Mouse (Mus musculus) intestine, embryonic 15.5 days (tissue): ENCODE data around the gene S100b. TPM values are rescaled to one million over a fixed set of nuclear protein-coding genes. Genes with fewer than 3 reads are reported as not detected.
A peak's percentile ranks its signal among the peaks of the same experiment; 100 is the strongest.

ENCODE experiments used
- ATAC-seq: fragments of 200-750 bp; cut with Nextera tagmentation; 2 replicates; pipeline ENCODE4 v1.8.0; 2017; ENCODE audit warnings: moderate TSS enrichment, moderate library complexity
- H3K27ac ChIP-seq: fragments of 300-500 bp; sonication (generic); 2 replicates; pipeline ENCODE4 v1.5.1; 2015; ENCODE audit warnings: mild to moderate bottlenecking, inconsistent platforms
- H3K27me3 ChIP-seq: fragments of 300-500 bp; sonication (generic); replicated peaks from 2 replicates; pipeline ENCODE4 v1.6.1; 2015; ENCODE audit warnings: inconsistent platforms
- H3K36me3 ChIP-seq: fragments of 300-500 bp; sonication (generic); 2 replicates; pipeline ENCODE4 v1.6.1; 2015; ENCODE audit warnings: inconsistent platforms
- H3K4me1 ChIP-seq: fragments of 300-500 bp; sonication (generic); replicated peaks from 2 replicates; pipeline ENCODE4 v1.6.1; 2015; ENCODE audit warnings: inconsistent platforms
- H3K4me2 ChIP-seq: fragments of 300-500 bp; sonication (generic); replicated peaks from 2 replicates; pipeline ENCODE4 v1.6.1; 2015; ENCODE audit warnings: mild to moderate bottlenecking, inconsistent platforms
- H3K4me3 ChIP-seq: fragments of 300-500 bp; sonication (generic); replicated peaks from 2 replicates; pipeline ENCODE4 v1.5.1; 2015; ENCODE audit warnings: inconsistent platforms
- H3K9ac ChIP-seq: fragments of 300-500 bp; sonication (generic); 2 replicates; pipeline ENCODE4 v1.6.1; 2015; ENCODE audit warnings: inconsistent platforms
- H3K9me3 ChIP-seq: fragments of 300-500 bp; sonication (generic); 2 replicates; pipeline ENCODE4 v1.6.1; 2016; ENCODE audit warnings: inconsistent platforms
- WGBS: fragments of 180-500 bp; shearing (Covaris S2); methylation state at CpG from one replicate; pipeline ENCODE4 v1.1.7; 2015; 5-methylcytosine and 5-hydroxymethylcytosine counted together
- polyA plus RNA-seq: library from polyadenylated mRNA; unstranded; fragments of >200 nt; fragmentation: Nextera tagmentation; extraction: Ambion mirVana; gene quantifications from 2 replicates; pipeline ENCODE4 v1.2.1, GENCODE M21; 2015

Gene S100b
- polyA plus RNA-seq, 1 experiment from 2014 or later: 2.2 TPM

GRCm38 (mm10) chr10:76262431-76262830 is 8.8 kb downstream of the S100b start:
- H3K27me3 ChIP-seq: no peaks in the 10 kb centered on the region
- H3K4me1 ChIP-seq: no peaks in the 10 kb centered on the region
- no peak overlapping the region for H3K4me2 ChIP-seq
- H3K9me3 ChIP-seq: no peaks in the 10 kb centered on the region
- no peak overlapping the region for H3K9ac ChIP-seq
- WGBS: 71% methylated on average over 4 of the region's 4 CpGs
- ATAC-seq: no peak
- H3K27ac ChIP-seq: no peak overlapping the region
- H3K36me3 ChIP-seq: no peaks in the 10 kb centered on the region; the same call in none of the 2 replicates
- H3K4me3 ChIP-seq: no peak overlapping the region

- no peak overlapping the region for H3K4me2 ChIP-seq
- 35% methylated on average over 8 of the region's 8 CpGs for WGBS
- H3K27ac ChIP-seq: no peak overlapping the region
- H3K9me3 ChIP-seq: no peaks in the 10 kb centered on the region
- H3K4me1 ChIP-seq: no peaks in the 10 kb centered on the region
- peak; percentile 41; the same call in 1 of the 2 replicates for ATAC-seq
- no peak overlapping the region for H3K4me3 ChIP-seq
- peaks cover 13% of the 10 kb centered on the region; the same call in 1 of the 2 replicates for H3K36me3 ChIP-seq
- H3K9ac ChIP-seq: no peak overlapping the region
- no peaks in the 10 kb centered on the region for H3K27me3 ChIP-seq
Measured at GRCm38 (mm10) chr10:76271238-76271637, 17.6 kb downstream of the S100b start.

GRCm38 (mm10) chr10:76275256-76275655 is 21.6 kb downstream of the S100b start:
- no peak overlapping the region for H3K27ac ChIP-seq
- no peaks in the 10 kb centered on the region for H3K4me1 ChIP-seq
- H3K4me2 ChIP-seq: no peak overlapping the region
- H3K4me3 ChIP-seq: no peak overlapping the region
- H3K9ac ChIP-seq: no peak overlapping the region
- 84% methylated on average over 10 of the region's 10 CpGs for WGBS
- no peaks in the 10 kb centered on the region for H3K9me3 ChIP-seq
- H3K36me3 ChIP-seq: peaks cover 15% of the 10 kb centered on the region; the same call in 1 of the 2 replicates
- no peak for ATAC-seq
- no peaks in the 10 kb centered on the region for H3K27me3 ChIP-seq

GRCm38 (mm10) chr10:76278541-76279097 is 25.0 kb downstream of the S100b start:
- Histone ChIP-seq H3K4me2 (no peak overlapping the region), H3K27me3 (no peaks in the 10 kb centered on the region), H3K9me3 (no peaks in the 10 kb centered on the region), H3K36me3 (peaks cover 27% of the 10 kb centered on the region), H3K4me1 (no peaks in the 10 kb centered on the region), H3K9ac (no peak overlapping the region), H3K4me3 (no peak overlapping the region), H3K27ac (no peak overlapping the region)
- WGBS: 74% methylated on average over 5 of the region's 5 CpGs
- no peak for ATAC-seq

GRCm38 (mm10) chr10:76288268-76288993 is 34.8 kb downstream of the S100b start:
- Histone ChIP-seq H3K9me3 (no peaks in the 10 kb centered on the region), H3K4me1 (no peaks in the 10 kb centered on the region), H3K4me2 (no peak overlapping the region), H3K27ac (no peak overlapping the region), H3K4me3 (no peak overlapping the region), H3K36me3 (peaks cover 6% of the 10 kb centered on the region; the same call in 1 of the 2 replicates), H3K9ac (no peak overlapping the region), H3K27me3 (no peaks in the 10 kb centered on the region)
- WGBS: 77% methylated on average over 11 of the region's 11 CpGs
- ATAC-seq: no peak

- no peaks in the 10 kb centered on the region for H3K27me3 ChIP-seq
- peaks cover 8% of the 10 kb centered on the region; the same call in 1 of the 2 replicates for H3K36me3 ChIP-seq
- WGBS: 83% methylated on average over 5 of the region's 5 CpGs
- no peaks in the 10 kb centered on the region for H3K9me3 ChIP-seq
- H3K4me1 ChIP-seq: no peaks in the 10 kb centered on the region
- no peak overlapping the region for H3K27ac ChIP-seq
- H3K9ac ChIP-seq: no peak overlapping the region
- ATAC-seq: no peak
- no peak overlapping the region for H3K4me2 ChIP-seq
- H3K4me3 ChIP-seq: no peak overlapping the region
Measured at GRCm38 (mm10) chr10:76289052-76289451, 35.4 kb downstream of the S100b start.

GRCm38 (mm10) chr10:76289936-76290671 is 36.5 kb downstream of the S100b start:
- H3K27ac ChIP-seq: no peak overlapping the region
- ATAC-seq: no peak
- WGBS: 90% methylated on average over 3 of the region's 3 CpGs
- no peak overlapping the region for H3K9ac ChIP-seq
- H3K4me3 ChIP-seq: no peak overlapping the region
- no peaks in the 10 kb centered on the region for H3K9me3 ChIP-seq
- H3K36me3 ChIP-seq: peaks cover 9% of the 10 kb centered on the region; the same call in 1 of the 2 replicates
- no peaks in the 10 kb centered on the region for H3K4me1 ChIP-seq
- H3K27me3 ChIP-seq: no peaks in the 10 kb centered on the region
- H3K4me2 ChIP-seq: no peak overlapping the region

GRCm38 (mm10) chr10:76293222-76293621 is 39.6 kb downstream of the S100b start:
- no peak overlapping the region for H3K4me3 ChIP-seq
- H3K27ac ChIP-seq: no peak overlapping the region
- no peaks in the 10 kb centered on the region for H3K4me1 ChIP-seq
- no peaks in the 10 kb centered on the region for H3K27me3 ChIP-seq
- H3K4me2 ChIP-seq: no peak overlapping the region
- peaks cover 24% of the 10 kb centered on the region for H3K36me3 ChIP-seq
- H3K9me3 ChIP-seq: no peaks in the 10 kb centered on the region
- no peak overlapping the region for H3K9ac ChIP-seq
- WGBS: 87% methylated on average over 4 of the region's 4 CpGs
- no peak for ATAC-seq

- H3K27me3 ChIP-seq: no peaks in the 10 kb centered on the region
- H3K36me3 ChIP-seq: peaks cover 18% of the 10 kb centered on the region
- H3K27ac ChIP-seq: no peak overlapping the region
- no peak overlapping the region for H3K9ac ChIP-seq
- H3K4me3 ChIP-seq: no peak overlapping the region
- ATAC-seq: no peak
- 81% methylated on average over 5 of the region's 5 CpGs for WGBS
- H3K4me1 ChIP-seq: no peaks in the 10 kb centered on the region
- H3K4me2 ChIP-seq: no peak overlapping the region
- H3K9me3 ChIP-seq: no peaks in the 10 kb centered on the region
Measured at GRCm38 (mm10) chr10:76300133-76300532, 46.5 kb downstream of the S100b start.

GRCm38 (mm10) chr10:76306738-76307137 is 53.1 kb downstream of the S100b start:
- 85% methylated on average over 9 of the region's 9 CpGs for WGBS
- no peak overlapping the region for H3K4me2 ChIP-seq
- no peaks in the 10 kb centered on the region for H3K4me1 ChIP-seq
- H3K4me3 ChIP-seq: no peak overlapping the region
- no peak overlapping the region for H3K27ac ChIP-seq
- no peaks in the 10 kb centered on the region for H3K27me3 ChIP-seq
- ATAC-seq: no peak
- no peak overlapping the region for H3K9ac ChIP-seq
- 0 out of 2 replicates have a peak, but pooled peaks cover 3% of the 10 kb centered on the region for H3K36me3 ChIP-seq
- H3K9me3 ChIP-seq: no peaks in the 10 kb centered on the region
